Mouse (Mus musculus) C2C12 (cell line): Measurements from ENCODE around the gene Car9. TPM values are rescaled to one million over a fixed set of nuclear protein-coding genes. Genes with fewer than 3 reads are reported as not detected.
"Not testable (repeated sequence)": the region's sequence is repeated elsewhere in the genome, so short reads cannot be mapped to it uniquely, and the experiment has no call there.

ENCODE experiments used
- H3K27me3 ChIP-seq: one replicate; pipeline ENCODE4 v1.6.1; 2011; ENCODE audit not compliant: control insufficient read depth, insufficient read depth, insufficient read length
- H3K36me3 ChIP-seq: one replicate; pipeline ENCODE4 v1.6.1; 2011; ENCODE audit not compliant: control insufficient read depth, insufficient read depth
- H3K4me3 ChIP-seq: one replicate; pipeline ENCODE4 v1.5.1; 2011; ENCODE audit warnings: mild to moderate bottlenecking, control low read depth; ENCODE audit not compliant: poor library complexity, insufficient read depth, severe bottlenecking
- H3K79me2 ChIP-seq: one replicate; pipeline ENCODE4 v1.6.1; 2011; ENCODE audit not compliant: control insufficient read depth, insufficient read depth
- H3K79me3 ChIP-seq: one replicate; pipeline ENCODE4 v1.6.1; 2011; ENCODE audit warnings: low read depth, control low read depth
- H3ac ChIP-seq: one replicate; pipeline ENCODE3; 2011; ENCODE audit warnings: low read depth; ENCODE audit not compliant: control insufficient read depth, insufficient read length
- CEBPB ChIP-seq: IDR thresholded peaks from one replicate; pipeline ENCODE4 v1.6.1; 2011; ENCODE audit warnings: low read depth, mild to moderate bottlenecking, control low read depth, moderate library complexity
- CTCF ChIP-seq: IDR thresholded peaks from one replicate; pipeline ENCODE4 v1.5.1; 2011; ENCODE audit not compliant: control insufficient read depth, insufficient read depth, insufficient read length
- FOSL1 ChIP-seq: IDR thresholded peaks from one replicate; pipeline ENCODE4 v1.8.0; 2011; ENCODE audit warnings: mild to moderate bottlenecking, low read length; ENCODE audit not compliant: poor library complexity, insufficient read depth, severe bottlenecking
- MAX ChIP-seq: IDR thresholded peaks from one replicate; pipeline ENCODE4 v1.6.1; 2011; ENCODE audit warnings: mild to moderate bottlenecking, control low read depth
- MYOD1 ChIP-seq: IDR thresholded peaks from one replicate; pipeline ENCODE4 v1.6.1; 2011; ENCODE audit warnings: low read depth; ENCODE audit not compliant: control insufficient read depth, insufficient read length
- MYOG ChIP-seq: IDR thresholded peaks from one replicate; pipeline ENCODE4 v1.6.1; 2011; ENCODE audit not compliant: control insufficient read depth, insufficient read length; ENCODE audit errors: extremely low read depth
- USF1 ChIP-seq: IDR thresholded peaks from one replicate; pipeline ENCODE4 v1.6.1; 2011; ENCODE audit warnings: low read depth, mild to moderate bottlenecking, control low read depth, moderate library complexity
- polyA plus RNA-seq: library from polyadenylated mRNA; unstranded; fragments of >200 nt; fragmentation: generic; extraction: Trizol; gene quantifications from one replicate; pipeline ENCODE4 v1.2.1, GENCODE M21; 2012; ENCODE audit warnings: missing spikeins

Car9 gene
- polyA plus RNA-seq, 1 experiment, result 0.67 TPM

DNA sequence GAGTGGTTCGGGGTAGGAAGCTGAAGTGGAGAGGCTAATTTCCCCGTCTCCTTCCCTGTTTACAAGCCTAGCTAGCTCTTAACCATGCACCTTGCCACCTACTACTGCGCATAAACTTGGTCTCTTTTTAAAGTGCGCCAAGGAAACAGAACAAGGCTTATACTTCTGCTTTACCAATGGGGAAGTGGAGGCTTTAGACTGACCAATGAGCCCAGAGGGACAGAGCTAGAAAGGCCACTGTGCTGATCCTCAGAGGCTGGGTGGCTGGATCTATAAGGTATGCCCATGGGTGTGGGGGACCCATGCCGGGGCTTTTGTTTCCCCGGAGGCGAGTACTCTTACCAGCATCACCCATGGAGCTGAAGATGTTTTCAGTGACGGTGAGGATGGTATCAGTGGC is 40.4 kb downstream of the Car9 start:
- Histone ChIP-seq H3ac (no peak overlapping the region), H3K27me3 (no peaks in the 10 kb centered on the region), H3K79me2 (no peaks in the 10 kb centered on the region), H3K4me3 (no peak overlapping the region), H3K79me3 (no peaks in the 10 kb centered on the region), H3K36me3 (peaks cover 99% of the 10 kb centered on the region)
- TF ChIP-seq MYOD1 (no peak), CEBPB (no peak), MYOG (no peak), CTCF (no peak), FOSL1 (no peak), USF1 (no peak), MAX (no peak)

DNA sequence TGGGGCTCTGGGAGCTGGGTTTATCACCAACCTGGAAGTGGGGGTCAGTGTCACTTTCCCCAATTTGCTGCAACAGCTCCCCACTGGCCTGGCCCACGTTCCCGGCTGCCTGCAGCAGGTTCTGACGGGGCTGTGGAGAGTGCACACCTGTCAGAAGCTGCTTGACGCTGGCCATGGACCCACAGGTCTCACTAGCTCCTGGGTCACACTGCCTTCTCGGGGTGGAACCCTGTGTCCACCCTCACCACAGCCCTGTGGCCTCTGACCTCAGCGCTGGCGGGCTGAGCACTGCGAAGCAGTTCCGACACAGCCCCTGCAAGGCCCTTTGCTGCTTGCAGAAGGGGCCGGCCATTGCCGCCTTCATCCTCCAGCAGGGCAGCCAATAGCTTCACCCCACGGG is 42.3 kb downstream of the Car9 start:
- H3ac ChIP-seq, result no peak overlapping the region
- peaks cover 99% of the 10 kb centered on the region for H3K36me3 ChIP-seq
- no peaks in the 10 kb centered on the region for H3K79me3 ChIP-seq
- no peaks in the 10 kb centered on the region for H3K27me3 ChIP-seq
- no peak overlapping the region for H3K4me3 ChIP-seq
- no peaks in the 10 kb centered on the region for H3K79me2 ChIP-seq
- no peak for TF ChIP-seq MYOD1
- no peak for TF ChIP-seq CTCF
- no peak for TF ChIP-seq FOSL1
- TF ChIP-seq USF1, result no peak
- no peak for TF ChIP-seq MYOG
- no peak for TF ChIP-seq CEBPB
- no peak for TF ChIP-seq MAX

DNA sequence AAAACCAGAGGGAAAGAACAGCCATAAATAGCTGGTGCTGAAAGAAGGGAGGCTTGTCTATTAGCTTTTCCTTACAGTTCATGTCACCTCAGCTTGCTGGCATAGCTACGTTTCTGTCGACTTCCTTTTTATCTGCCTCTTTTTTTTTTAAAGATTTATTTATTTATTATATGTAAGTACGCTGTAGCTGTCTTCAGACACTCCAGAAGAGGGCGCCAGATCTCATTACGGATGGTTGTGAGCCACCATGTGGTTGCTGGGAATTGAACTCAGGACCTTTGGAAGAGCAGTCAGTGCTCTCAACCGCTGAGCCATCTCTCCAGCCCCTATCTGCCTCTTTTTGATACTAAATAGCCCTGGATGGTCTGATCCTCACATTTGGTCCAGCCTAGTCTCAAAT is 45.1 kb downstream of the Car9 start:
- Histone ChIP-seq H3K36me3 (peaks cover 99% of the 10 kb centered on the region), H3K79me3 (peaks cover 18% of the 10 kb centered on the region), H3K79me2 (peaks cover 22% of the 10 kb centered on the region)
- H3K4me3 ChIP-seq, H3ac ChIP-seq, H3K27me3 ChIP-seq: not testable (repeated sequence)

DNA sequence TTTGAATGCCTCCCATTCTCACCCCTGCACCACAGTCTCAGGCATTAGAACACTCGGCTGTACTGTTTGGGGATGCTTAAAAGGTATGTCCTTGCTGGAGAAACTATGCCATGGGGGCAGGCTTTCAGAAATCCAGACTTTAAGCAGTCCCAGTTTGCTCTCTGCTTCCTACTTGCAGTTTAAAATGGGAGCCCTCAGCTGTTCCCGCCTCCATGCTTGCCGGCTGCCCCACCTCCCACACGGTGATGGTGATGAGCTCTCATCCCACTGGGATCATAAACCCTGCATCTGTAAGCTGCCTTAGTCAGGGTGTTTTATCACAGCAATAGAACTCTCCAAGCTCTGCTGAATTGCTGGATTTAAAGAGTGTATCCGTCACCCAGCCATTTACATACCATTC is 45.7 kb downstream of the Car9 start:
- no peak overlapping the region for H3K4me3 ChIP-seq
- peaks cover 99% of the 10 kb centered on the region for H3K36me3 ChIP-seq
- peaks cover 24% of the 10 kb centered on the region for H3K79me3 ChIP-seq
- TF ChIP-seq FOSL1, result no peak
- H3K79me2 ChIP-seq, result peaks cover 27% of the 10 kb centered on the region
- H3ac ChIP-seq, result no peak overlapping the region
- H3K27me3 ChIP-seq, result no peaks in the 10 kb centered on the region

DNA sequence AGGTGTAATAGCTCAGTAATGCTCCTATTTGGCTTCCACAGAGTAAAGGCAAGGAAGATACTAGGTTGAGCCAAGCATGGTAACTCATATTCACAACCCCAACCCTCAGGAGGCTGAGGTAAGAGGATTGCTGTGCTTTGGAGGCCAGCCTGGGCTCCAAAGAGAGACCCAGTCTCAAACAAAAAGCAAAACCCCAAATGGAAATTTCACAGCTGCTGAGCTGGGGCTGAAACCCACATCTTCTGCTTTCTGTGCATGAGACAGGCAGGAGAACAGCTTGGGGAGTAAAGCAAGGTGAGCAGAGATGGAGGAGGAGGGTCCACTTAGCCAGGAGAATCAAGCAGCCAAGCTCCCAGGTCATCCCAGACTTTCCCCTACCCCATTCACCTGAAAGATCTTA is 47.1 kb downstream of the Car9 start:
- peaks cover 84% of the 10 kb centered on the region for H3K36me3 ChIP-seq
- H3K27me3 ChIP-seq, result no peaks in the 10 kb centered on the region
- peaks cover 42% of the 10 kb centered on the region for H3K79me2 ChIP-seq
- no peak overlapping the region for H3ac ChIP-seq
- no peak for TF ChIP-seq CEBPB
- no peak for TF ChIP-seq CTCF
- no peak for TF ChIP-seq MYOD1
- no peak for TF ChIP-seq FOSL1
- no peak for TF ChIP-seq MYOG
- TF ChIP-seq USF1, result no peak
- TF ChIP-seq MAX, result no peak
- peaks cover 33% of the 10 kb centered on the region for H3K79me3 ChIP-seq
- no peak overlapping the region for H3K4me3 ChIP-seq

DNA sequence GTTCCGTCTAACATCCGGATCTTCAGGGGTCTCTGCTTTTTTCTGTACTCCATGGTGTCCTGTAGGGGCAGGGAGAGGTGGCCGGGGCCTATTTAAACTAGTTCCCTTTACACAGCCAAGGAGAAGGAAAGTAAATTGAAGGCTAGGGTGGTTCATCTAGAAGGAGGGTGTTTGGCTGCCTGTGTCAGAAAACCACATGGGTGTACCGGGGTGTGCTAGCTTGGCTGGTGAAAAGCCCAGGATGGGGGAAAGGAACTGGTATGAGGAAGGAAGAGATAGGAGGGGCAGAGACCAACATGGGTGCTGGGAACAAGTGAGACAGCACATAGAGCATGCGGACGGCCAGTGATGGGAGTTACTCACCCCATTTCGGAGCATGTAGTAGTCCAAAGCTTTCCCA is 49.2 kb downstream of the Car9 start:
- peaks cover 64% of the 10 kb centered on the region for H3K36me3 ChIP-seq
- H3K79me2 ChIP-seq, result peaks cover 62% of the 10 kb centered on the region
- H3ac ChIP-seq, result no peak overlapping the region
- no peak overlapping the region for H3K4me3 ChIP-seq
- no peaks in the 10 kb centered on the region for H3K27me3 ChIP-seq
- TF ChIP-seq MYOD1, result no peak
- no peak for TF ChIP-seq MAX
- TF ChIP-seq CTCF, result no peak
- no peak for TF ChIP-seq FOSL1
- no peak for TF ChIP-seq CEBPB
- TF ChIP-seq USF1, result no peak
- TF ChIP-seq MYOG, result no peak
- peaks cover 49% of the 10 kb centered on the region for H3K79me3 ChIP-seq

DNA sequence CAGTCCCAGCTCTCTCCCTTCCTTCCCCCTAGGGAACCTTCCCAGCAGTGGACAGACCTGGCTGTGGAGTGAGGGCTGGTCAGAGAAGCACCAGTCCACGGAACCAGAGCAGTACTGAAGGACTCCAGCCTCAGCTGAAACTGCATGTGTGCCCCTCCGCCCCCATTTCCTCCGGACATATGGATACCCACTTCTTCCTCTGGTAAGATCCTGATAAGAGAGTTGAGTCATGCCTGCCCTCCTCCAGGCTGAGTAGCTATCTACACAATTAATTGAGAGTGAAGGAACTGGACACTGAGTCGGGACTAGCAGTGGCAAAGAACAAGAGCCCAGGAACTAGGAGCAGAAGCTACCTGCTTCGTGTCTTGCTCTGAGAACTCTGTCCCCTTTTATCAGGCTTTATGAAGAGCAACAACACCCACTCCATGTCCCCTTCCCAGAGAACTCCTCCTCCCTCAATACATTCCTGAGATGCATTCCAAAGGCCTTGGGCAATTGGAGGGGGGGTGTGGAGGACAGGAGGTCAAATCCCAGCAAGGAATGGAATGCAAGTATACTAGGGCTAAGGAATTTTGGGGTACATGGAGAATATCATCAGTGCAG is 51.4 kb downstream of the Car9 start:
- peak overlapping the region; percentile 86 for H3K4me3 ChIP-seq
- H3K27me3 ChIP-seq, result no peaks in the 10 kb centered on the region
- H3K36me3 ChIP-seq, result peaks cover 42% of the 10 kb centered on the region

More for the DNA sequence above, 51.4 kb downstream of the Car9 start:
- TF ChIP-seq MAX, result no peak
- peak; percentile 64 for TF ChIP-seq CEBPB
- TF ChIP-seq MYOG, result no peak
- TF ChIP-seq MYOD1, result no peak
- no peak for TF ChIP-seq USF1
- TF ChIP-seq FOSL1, result no peak
- no peak for TF ChIP-seq CTCF
- H3ac ChIP-seq, result peak overlapping the region; percentile 48
- H3K79me3 ChIP-seq, result peaks cover 60% of the 10 kb centered on the region
- peaks cover 80% of the 10 kb centered on the region for H3K79me2 ChIP-seq
